Mouse (Mus musculus): ENCODE results near the gene Gna15. TPM values are rescaled to one million over a fixed set of nuclear protein-coding genes. Genes with fewer than 3 reads are reported as not detected.

The Gna15 gene
- polyA plus RNA-seq, 2 experiments = 3.2 to 4.6 TPM

GRCm38 (mm10) chr10:81543633-81544032, 19.6 kb upstream of the Gna15 start:
- WGBS (ENCODE audit: insufficient replicate concordance) = 83% methylated on average over 1 of the region's 1 CpGs
- peak overlapping the region; percentile 88 for H3K4me2 ChIP-seq (ENCODE audit: low read depth)
- no peak for ATAC-seq (ENCODE audit: insufficient read depth)
- DNase-seq (ENCODE audit: low read depth in 3 of 3, low spot score in 3 of 3) = no peak
- H3K4me1 ChIP-seq (replicated peaks; ENCODE audit: control insufficient read depth in 2 of 2, insufficient read depth in 2 of 2, low read length in 1 of 2) = peaks cover 17 to 34% of the 10 kb centered on the region in 2 experiments
- H3K27ac ChIP-seq = no peak overlapping the region
- H3K9ac ChIP-seq (replicated peaks) = peak overlapping the region; percentile 74
- H3K36me3 ChIP-seq (replicated peaks; ENCODE audit: control insufficient read depth, insufficient read depth, low read depth) = no peaks in the 10 kb centered on the region
- peak overlapping the region; percentile 71 to 78 for H3K4me3 ChIP-seq (ENCODE audit: insufficient read depth in 1 of 2, low read depth in 2 of 2, low read length in 2 of 2)
- no peaks in the 10 kb centered on the region for H3K27me3 ChIP-seq (ENCODE audit: control insufficient read depth, insufficient read depth, low read length)
- no peak for TF ChIP-seq EP300 (IDR thresholded peaks at IDR 0.05; ENCODE audit: low read depth)
- TF ChIP-seq CTCF (IDR thresholded peaks at IDR 0.05; ENCODE audit: low read depth) = no peak
- no peaks in the 10 kb centered on the region for H3K9me3 ChIP-seq (ENCODE audit: control insufficient read depth, low read length)

DNA sequence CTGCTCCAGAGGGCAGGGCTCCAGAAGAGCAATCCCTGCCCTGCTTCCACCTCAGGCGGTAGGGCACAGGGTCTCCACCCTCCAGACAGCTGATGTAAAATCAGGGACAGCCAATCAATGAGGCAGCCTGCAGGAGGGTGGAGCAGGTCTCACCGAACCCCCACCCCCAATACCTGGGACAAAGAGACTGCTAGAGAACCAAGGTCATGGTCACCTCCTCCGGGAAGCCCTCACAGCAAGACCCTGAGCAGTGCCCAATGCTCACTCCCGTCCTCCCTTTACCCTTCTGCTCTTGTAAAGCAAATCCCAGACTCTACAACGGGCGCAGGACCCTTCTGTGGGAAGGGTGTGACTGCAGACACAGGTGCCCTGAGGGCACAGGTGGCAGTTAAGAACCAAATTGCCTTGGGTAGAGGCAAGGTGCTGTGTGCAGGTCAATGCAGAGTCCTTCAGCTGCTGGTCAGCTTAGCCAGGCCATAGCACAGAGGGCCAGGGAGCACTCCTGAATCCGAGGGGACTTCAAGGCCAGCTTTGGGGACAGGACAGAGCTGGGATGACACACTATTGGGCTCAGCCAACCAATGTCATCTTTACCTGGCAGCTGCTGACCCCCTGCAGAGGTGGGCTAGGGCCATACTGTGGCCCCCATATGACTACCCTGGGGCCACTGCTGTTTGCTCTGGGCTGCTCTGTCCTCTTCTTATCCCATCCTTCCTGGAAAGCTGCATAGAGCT, 18.9 kb upstream of the Gna15 start:
- no peak for TF ChIP-seq CTCF (IDR thresholded peaks at IDR 0.05; ENCODE audit: low read depth)
- no peak for TF ChIP-seq EP300 (IDR thresholded peaks at IDR 0.05; ENCODE audit: low read depth)
- peak overlapping the region; percentile 88 for H3K4me2 ChIP-seq (ENCODE audit: low read depth)
- H3K9me3 ChIP-seq (ENCODE audit: control insufficient read depth, low read length) = no peaks in the 10 kb centered on the region
- no peak for ATAC-seq (ENCODE audit: insufficient read depth)
- DNase-seq (ENCODE audit: low read depth in 3 of 3, low spot score in 3 of 3) = no peak
- H3K4me1 ChIP-seq (replicated peaks; ENCODE audit: control insufficient read depth in 2 of 2, insufficient read depth in 2 of 2, low read length in 1 of 2) = peaks cover 17 to 34% of the 10 kb centered on the region in 2 experiments
- H3K36me3 ChIP-seq (replicated peaks; ENCODE audit: control insufficient read depth, insufficient read depth, low read depth) = no peaks in the 10 kb centered on the region
- no peaks in the 10 kb centered on the region for H3K27me3 ChIP-seq (ENCODE audit: control insufficient read depth, insufficient read depth, low read length)
- H3K4me3 ChIP-seq (ENCODE audit: insufficient read depth in 1 of 2, low read depth in 2 of 2, low read length in 2 of 2) = peak overlapping the region in 1 of 2 experiments; percentile 78; a peak in 2 of 4 replicates
- 73% methylated on average over 7 of the region's 7 CpGs for WGBS (ENCODE audit: insufficient replicate concordance)
- peak overlapping the region; percentile 74 for H3K9ac ChIP-seq (replicated peaks)
- H3K27ac ChIP-seq = no peak overlapping the region

GRCm38 (mm10) chr10:81541803-81542202, 17.8 kb upstream of the Gna15 start:
- no peaks in the 10 kb centered on the region for H3K36me3 ChIP-seq (replicated peaks; ENCODE audit: control insufficient read depth, insufficient read depth, low read depth)
- 0 out of 2 replicates have a peak overlapping the region, but pooled peaks have one; percentile 13 for H3K9ac ChIP-seq (replicated peaks)
- no peak for DNase-seq (ENCODE audit: low read depth in 3 of 3, low spot score in 3 of 3)
- TF ChIP-seq EP300 (IDR thresholded peaks at IDR 0.05; ENCODE audit: low read depth) (no peak), CTCF (IDR thresholded peaks at IDR 0.05; ENCODE audit: low read depth) (no peak)
- ATAC-seq (ENCODE audit: insufficient read depth) = no peak
- no peak overlapping the region for H3K4me3 ChIP-seq (ENCODE audit: insufficient read depth in 1 of 2, low read depth in 2 of 2, low read length in 2 of 2)
- peak overlapping the region; percentile 28; the same call in 1 of the 2 replicates for H3K4me2 ChIP-seq (ENCODE audit: low read depth)
- 66% methylated on average over 10 of the region's 10 CpGs for WGBS (ENCODE audit: insufficient replicate concordance)
- no peaks in the 10 kb centered on the region for H3K27me3 ChIP-seq (ENCODE audit: control insufficient read depth, insufficient read depth, low read length)
- peaks cover 17 to 30% of the 10 kb centered on the region in 2 experiments for H3K4me1 ChIP-seq (replicated peaks; ENCODE audit: control insufficient read depth in 2 of 2, insufficient read depth in 2 of 2, low read length in 1 of 2)
- no peaks in the 10 kb centered on the region for H3K9me3 ChIP-seq (ENCODE audit: control insufficient read depth, low read length)
- H3K27ac ChIP-seq = no peak overlapping the region; the same call in 1 of the 2 replicates

- H3K36me3 ChIP-seq (replicated peaks; ENCODE audit: control insufficient read depth, insufficient read depth, low read depth) = no peaks in the 10 kb centered on the region
- peaks cover 13 to 26% of the 10 kb centered on the region in 2 experiments for H3K4me1 ChIP-seq (replicated peaks; ENCODE audit: control insufficient read depth in 2 of 2, insufficient read depth in 2 of 2, low read length in 1 of 2)
- DNase-seq (ENCODE audit: low read depth in 3 of 3, low spot score in 3 of 3) = no peak
- no peak overlapping the region for H3K27ac ChIP-seq
- ATAC-seq (ENCODE audit: insufficient read depth) = no peak
- H3K4me2 ChIP-seq (ENCODE audit: low read depth) = peak overlapping the region; percentile 28; the same call in 1 of the 2 replicates
- H3K27me3 ChIP-seq (ENCODE audit: control insufficient read depth, insufficient read depth, low read length) = no peaks in the 10 kb centered on the region
- WGBS (ENCODE audit: insufficient replicate concordance) = 56% methylated on average over 5 of the region's 5 CpGs
- H3K4me3 ChIP-seq (ENCODE audit: insufficient read depth in 1 of 2, low read depth in 2 of 2, low read length in 2 of 2) = no peak overlapping the region
- no peak for TF ChIP-seq CTCF (IDR thresholded peaks at IDR 0.05; ENCODE audit: low read depth)
- no peak for TF ChIP-seq EP300 (IDR thresholded peaks at IDR 0.05; ENCODE audit: low read depth)
- H3K9me3 ChIP-seq (ENCODE audit: control insufficient read depth, low read length) = no peaks in the 10 kb centered on the region
- H3K9ac ChIP-seq (replicated peaks) = peak overlapping the region; percentile 13; the same call in 1 of the 2 replicates
These were observed 17.3 kb upstream of the Gna15 start for GRCm38 (mm10) chr10:81541363-81541762.

GRCm38 (mm10) chr10:81538321-81539048, 14.5 kb upstream of the Gna15 start:
- ATAC-seq (ENCODE audit: insufficient read depth) = no peak
- no peak overlapping the region for H3K27ac ChIP-seq
- peaks cover 2 to 13% of the 10 kb centered on the region in 2 experiments; a peak in 2 of 4 replicates for H3K4me1 ChIP-seq (replicated peaks; ENCODE audit: control insufficient read depth in 2 of 2, insufficient read depth in 2 of 2, low read length in 1 of 2)

More at GRCm38 (mm10) chr10:81538321-81539048, 14.5 kb upstream of the Gna15 start:
- no peak for DNase-seq (ENCODE audit: low read depth in 3 of 3, low spot score in 3 of 3)
- H3K4me3 ChIP-seq (ENCODE audit: insufficient read depth in 1 of 2, low read depth in 2 of 2, low read length in 2 of 2) = no peak overlapping the region
- no peak overlapping the region for H3K4me2 ChIP-seq (ENCODE audit: low read depth)
- no peak overlapping the region for H3K9ac ChIP-seq (replicated peaks)
- TF ChIP-seq EP300 (IDR thresholded peaks at IDR 0.05; ENCODE audit: low read depth) (no peak), CTCF (IDR thresholded peaks at IDR 0.05; ENCODE audit: low read depth) (no peak)
- WGBS (ENCODE audit: insufficient replicate concordance) = 63% methylated on average over 3 of the region's 3 CpGs
- H3K27me3 ChIP-seq (ENCODE audit: control insufficient read depth, insufficient read depth, low read length) = no peaks in the 10 kb centered on the region
- H3K36me3 ChIP-seq (replicated peaks; ENCODE audit: control insufficient read depth, insufficient read depth, low read depth) = no peaks in the 10 kb centered on the region
- H3K9me3 ChIP-seq (ENCODE audit: control insufficient read depth, low read length) = no peaks in the 10 kb centered on the region
